Mouse (Mus musculus) lung, postnatal 0 days (tissue): ENCODE results near the gene Rbbp7.

Experiments used
- CTCF ChIP-seq: IDR thresholded peaks from 2 replicates; pipeline ENCODE4 v1.5.1; 2016; ENCODE audit warnings: antibody characterized with exemption, mild to moderate bottlenecking
- EP300 ChIP-seq: IDR thresholded peaks from 2 replicates; pipeline ENCODE4 v1.6.1; 2016; ENCODE audit warnings: antibody characterized with exemption, mild to moderate bottlenecking, control low read depth

DNA sequence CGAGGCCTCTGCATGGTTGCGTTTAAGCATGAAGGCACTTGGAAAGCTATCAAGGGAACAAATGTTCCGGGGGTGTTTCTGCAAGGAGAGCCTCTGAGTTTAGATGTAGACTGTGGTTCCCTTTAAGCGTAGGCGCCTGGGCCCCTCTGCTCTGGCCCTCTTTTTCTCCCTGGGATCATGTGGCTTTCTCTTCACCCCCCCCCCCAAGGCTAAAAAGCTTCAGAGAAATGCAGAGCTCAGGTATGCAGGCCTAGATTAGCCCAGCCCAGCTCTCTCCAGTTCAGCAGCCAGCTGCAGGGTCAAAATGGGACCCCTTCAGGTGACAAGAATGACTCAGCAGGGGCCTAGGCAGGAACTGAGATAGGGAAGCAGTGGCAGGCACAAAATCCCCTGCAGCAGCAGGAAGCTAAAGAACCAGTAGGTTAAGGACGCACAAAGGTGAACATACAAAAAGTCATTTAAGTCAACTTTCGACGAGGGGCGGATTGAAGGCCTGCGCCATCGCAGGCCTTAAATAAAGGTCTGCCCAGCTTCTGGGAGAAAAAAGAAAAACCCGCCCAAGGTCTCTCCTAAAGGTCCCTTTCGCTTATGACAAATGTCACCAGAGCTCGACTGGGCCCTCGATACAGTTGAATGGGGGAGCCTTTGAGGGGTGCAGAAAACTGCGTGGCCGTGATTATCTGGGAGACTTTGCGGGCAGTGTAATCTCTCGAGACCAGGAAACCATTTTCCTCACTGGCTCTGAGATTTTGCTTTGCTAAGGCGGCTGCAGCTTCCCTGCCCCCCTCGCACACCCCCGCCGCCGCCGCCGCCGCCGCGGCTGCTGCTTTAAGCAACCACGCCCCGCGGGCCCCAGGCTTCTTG, 719 bp upstream of the Rbbp7 start:
- TF ChIP-seq CTCF: no peak
- TF ChIP-seq EP300: no peak
